Mouse (Mus musculus) heart, adult 11 months (tissue): ENCODE measurements at regions not wholly inside any gene's neighbourhood (a gene's known extent, or its start where the extent isn't known, plus 50 kb on each side); places are given as distances from the start of the nearest gene placed in this dataset.

ENCODE experiments used
- DNase-seq: peaks from one replicate; pipeline ENCODE4 v3.0.0; 2022

DNA sequence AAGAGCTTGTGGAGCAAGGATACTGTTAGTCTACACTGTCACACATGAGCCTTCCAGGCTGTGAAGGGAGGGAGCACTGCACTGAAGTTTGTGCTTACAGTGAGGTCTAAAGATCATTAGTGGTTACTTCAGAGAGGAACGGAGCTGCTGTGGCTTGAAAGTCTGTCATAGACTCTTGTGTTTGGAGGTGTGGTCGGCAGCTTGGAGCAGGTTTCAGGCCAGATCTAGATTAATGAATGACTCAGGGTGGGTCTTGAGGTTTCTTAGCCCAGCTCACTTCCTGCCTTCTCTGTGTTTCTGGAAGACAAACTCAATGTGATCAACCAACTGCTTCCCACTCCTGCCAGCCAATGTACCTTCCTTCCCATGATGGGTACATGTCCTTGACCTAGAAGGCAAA is 242.9 kb upstream of the 1700056E22Rik start:
- DNase-seq, result peak; percentile 68

DNA sequence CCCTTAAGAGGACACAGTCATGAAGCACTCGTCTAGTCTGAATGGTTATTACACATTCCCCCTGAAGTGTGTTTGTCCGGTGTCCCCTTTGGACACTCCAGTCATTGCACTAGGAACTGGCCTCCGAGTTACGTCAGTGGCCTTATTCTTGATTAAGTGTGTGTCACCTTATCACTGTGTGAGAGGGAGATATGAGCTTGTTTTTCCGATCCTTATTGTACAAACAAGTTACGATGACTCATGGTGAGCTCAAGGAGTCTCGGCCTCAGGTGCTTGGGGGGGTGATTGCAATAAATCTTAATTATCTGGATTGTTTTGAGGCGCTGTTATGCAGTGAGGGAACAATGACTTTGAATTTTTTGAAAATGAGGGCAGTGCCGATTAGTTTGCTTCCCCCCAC is 241.8 kb upstream of the 1700056E22Rik start:
- no peak for DNase-seq

DNA sequence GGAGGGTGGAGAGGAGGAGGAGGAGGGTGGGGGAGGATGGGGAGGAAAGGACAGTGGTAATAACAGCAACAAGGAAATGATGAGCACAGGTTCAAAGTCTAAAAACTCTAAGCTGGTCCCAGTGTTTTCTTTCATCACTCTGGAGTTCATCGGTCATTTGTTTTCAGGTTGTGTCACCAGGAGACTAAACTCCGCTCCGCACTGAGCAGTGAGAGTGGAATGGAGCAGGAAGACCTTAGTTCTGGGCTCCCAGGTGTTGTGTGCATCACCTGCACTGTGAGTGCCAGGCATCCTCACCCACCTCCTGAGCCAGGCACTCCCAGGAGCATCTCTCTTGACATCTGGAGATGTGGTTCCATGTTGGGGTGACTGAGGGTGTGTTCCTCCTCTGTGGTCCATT is 241.3 kb upstream of the 1700056E22Rik start:
- peak; percentile 37 for DNase-seq

DNA sequence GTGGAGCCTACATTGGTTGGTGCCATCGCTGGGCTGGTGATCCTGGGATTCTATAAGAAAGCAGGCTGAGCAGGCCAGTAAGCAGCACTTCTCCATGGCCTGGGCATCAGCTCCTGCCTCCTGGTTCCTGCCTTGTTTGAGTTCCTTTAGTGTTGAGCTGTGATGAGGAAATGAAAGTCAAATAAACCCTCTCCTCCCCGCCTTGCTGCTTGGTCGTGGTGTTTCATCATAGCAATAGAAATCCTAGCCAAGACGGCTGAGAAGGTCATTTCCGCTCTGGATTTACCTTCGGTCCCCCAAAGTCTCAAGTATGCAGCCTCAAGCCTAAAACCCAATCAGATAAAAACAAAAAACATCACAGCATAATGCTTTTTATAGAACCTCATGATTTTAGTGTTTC is 240.6 kb upstream of the 1700056E22Rik start:
- no peak for DNase-seq

DNA sequence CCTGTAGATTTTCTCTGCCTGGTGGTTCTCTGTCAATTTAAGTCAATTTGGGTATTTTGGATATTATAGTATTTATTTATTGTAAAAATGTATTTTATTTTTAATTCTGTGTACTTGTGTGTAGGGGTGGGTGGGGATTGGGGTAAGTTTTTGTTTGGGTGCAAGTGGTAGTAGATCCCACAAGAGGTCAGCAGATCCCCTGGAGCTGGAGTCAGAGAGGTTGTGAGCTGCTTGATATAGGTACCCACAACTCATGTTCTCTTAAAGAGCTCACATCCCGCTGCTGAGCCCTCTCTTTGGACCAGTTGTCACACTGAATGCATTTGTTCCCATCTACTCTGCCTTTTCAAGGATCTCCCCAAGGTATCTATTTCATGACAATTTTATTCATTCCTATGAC is 239.6 kb upstream of the 1700056E22Rik start:
- DNase-seq, result peak; percentile 52

DNA sequence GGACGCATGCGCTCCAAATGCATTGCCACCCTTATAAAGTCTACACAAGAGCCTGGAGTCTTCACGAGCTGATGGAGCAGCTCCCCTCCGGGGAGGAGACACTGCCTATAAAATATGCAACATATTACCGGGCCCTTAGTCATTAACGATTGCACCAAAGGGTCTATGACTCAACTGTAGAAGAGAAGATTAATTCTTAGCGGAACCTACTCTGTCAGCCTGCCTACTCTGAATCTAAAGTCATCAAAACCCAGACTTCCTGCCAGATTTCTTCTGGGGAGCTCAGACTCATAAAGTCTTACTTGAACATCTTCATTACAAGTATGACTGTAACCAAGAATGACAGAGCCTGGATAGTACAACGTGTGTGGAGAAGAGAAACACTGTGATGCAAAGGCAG is 237.2 kb upstream of the 1700056E22Rik start:
- DNase-seq, result peak; percentile 68

DNA sequence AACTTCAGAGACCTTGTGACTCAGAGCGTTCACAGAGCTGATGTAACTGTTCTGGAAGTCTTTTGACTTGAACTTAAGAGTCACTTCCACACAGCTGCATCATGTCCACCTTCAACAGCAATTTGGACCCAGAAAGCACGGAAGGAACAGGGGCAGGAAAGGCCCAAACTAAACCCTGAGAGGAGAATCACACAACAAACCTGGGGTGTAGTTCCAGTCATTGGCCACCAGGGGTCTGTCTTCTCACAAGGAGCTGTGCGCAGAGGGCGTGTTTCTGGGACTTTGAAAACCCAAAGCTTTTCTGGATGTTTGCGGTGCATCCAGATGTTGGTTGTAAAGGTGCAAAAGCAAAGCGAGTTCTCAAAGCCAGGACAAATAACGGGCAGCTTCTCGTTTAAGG is 231.9 kb upstream of the 1700056E22Rik start:
- DNase-seq, result peak; percentile 98

DNA sequence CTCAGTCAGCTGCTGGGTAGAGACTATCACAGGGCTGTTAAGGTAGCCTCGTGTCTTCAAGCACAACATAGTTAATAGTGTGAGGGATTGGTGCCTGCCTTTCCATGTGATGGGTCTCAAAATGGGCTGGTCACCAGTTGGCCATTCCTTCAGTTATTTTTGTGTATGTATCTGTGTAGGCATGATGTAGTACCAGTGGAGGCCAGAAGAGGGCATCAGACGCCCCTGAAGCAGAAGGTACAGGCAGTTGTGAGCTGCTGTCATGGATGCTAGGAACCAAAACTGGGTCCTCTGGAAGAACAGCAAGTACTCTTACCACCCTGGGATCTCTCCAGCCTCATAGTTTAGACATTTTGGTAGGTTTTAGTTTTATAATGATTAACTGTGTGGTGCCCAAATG is 228.9 kb upstream of the 1700056E22Rik start:
- peak; percentile 72 for DNase-seq

DNA sequence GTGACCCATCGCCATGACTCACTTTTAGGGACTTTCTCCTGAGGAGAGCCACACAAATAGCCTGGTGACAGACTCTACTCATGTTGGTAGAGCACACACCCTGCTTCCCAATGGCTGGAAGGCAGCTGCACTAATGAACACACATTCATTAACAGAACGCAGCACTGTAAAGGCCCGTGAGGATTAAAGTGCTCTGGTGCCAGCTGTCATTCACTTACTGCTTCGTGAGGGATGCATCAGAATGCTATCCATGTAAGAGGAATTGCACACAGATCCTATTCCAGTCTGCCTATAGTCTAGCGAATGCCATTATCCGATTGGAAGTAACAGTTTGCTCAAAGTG is 227.3 kb upstream of the 1700056E22Rik start:
- peak; percentile 63 for DNase-seq

DNA sequence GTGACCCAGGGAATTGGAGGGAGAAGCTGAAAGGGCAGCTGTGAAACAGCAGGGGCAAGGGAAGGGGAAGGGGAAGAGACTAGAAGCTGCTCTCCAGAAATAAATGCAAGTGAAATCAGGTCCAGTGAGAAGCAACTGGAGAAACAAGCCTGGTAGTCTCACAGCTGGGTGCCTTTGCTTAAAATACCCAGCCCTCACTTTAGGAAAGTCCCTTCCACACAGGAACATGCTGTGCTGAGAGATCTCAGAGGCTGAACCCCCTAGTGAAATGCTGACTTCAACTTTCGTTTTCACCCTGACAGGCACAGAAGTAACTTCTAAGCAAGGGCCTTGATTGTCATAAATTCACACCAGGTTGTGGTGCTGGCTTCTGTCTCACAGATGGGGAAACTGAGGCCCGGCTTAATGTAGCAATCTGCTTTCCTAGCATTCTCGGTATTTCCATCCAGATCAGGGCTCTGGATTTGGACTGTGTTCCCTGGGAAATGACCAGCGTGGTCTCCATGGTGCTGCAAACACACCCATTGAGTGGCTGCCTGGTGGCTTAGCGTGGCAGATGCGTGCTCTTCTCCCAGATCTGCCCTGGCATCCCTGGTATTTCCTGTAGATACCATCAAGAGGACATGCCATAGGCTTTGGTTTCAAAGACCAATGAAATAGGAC is 226.8 kb upstream of the 1700056E22Rik start:
- peak; percentile 96 for DNase-seq

DNA sequence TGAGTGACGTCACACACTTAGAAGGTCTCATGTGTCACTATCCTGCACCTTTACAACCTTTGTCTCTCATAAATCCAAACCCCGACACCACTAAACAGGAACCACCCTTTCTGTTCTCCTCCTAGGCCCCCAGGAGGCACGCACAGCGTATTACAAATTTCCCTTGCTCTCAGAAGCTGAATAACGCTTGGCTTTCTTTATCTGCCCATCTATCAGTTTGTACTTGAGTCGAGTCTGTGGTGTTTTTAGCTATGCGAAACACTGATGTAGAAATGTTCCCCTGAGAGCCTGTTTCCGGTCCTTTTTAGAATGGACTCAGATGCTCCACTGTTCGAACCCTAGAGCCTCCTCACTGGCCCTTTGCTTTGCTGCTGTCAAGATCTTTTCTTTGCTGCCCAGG is 225.8 kb upstream of the 1700056E22Rik start:
- no peak for DNase-seq

DNA sequence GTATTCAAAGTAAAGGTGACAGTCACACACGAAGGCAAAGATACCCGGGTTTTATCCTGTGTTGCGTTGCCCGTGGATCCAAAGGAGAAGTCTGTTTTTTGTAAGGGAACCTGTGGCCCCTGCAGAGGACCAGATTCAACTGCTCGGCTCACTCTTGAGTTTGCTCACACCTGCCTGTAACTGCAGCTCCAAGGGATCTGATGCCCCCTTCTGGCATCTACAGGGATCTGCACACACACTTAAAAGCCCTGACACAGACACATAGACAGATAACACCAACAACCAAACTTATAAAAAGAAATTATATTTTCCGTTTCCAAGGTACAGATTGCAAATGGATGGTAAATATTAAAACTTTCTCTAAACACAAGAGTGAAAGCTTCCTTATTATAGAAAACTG is 223.3 kb upstream of the 1700056E22Rik start:
- no peak for DNase-seq

DNA sequence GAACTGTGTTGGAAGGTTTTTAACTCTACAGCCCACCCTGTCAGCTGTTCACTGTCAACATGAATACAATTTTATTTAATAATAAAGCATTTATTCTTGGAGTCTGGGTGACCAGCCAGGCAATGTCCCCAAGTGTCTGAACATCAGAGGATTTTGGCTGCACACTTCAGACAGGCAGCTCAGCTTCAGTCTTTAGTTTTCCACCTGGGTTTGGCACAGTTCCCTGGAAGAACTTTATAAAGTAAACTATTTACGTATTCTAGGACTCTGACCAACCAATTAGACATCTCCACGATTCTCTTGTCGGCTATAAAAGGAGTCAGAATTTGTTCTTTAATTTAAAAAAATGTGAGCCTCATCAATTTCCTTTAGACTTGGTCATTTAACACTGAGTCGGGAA is 220.8 kb upstream of the 1700056E22Rik start:
- DNase-seq, result no peak

DNA sequence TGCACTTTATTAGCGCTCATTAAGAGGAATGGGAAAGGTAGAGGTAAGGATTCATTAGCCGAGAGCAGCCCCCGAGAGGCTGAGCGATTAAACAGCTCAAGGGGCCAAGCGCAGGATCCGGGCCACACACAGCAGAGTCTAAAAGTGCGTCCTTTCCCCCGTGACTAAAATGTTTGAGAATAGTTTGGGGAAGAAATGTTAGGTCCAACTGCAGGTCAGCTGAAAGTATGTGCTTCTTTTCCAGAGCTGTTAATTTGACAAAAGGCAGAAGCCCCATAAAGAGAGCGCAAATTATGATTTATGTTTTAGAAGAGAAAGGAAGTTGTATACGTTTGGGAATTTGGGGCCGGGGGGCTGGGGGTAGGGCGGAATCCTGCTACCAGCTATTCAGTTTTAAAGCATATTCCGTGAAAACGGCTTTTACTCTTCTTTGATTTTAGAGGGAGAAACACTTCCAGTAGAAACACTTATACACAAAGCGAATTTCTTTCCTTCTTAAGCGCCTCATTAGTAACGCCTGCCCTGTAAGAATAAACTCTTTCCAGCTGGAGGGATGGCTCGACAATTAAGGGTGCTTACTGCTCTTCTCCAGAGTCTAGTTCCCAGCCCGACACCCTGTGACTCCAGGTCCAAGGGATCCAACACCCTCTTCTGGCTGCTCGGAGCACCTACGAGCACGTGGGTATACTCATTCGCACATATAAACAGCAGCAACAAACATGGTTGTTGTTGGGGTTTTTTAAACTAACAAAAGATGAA is 210.8 kb upstream of the 1700056E22Rik start:
- peak; percentile 70 for DNase-seq

DNA sequence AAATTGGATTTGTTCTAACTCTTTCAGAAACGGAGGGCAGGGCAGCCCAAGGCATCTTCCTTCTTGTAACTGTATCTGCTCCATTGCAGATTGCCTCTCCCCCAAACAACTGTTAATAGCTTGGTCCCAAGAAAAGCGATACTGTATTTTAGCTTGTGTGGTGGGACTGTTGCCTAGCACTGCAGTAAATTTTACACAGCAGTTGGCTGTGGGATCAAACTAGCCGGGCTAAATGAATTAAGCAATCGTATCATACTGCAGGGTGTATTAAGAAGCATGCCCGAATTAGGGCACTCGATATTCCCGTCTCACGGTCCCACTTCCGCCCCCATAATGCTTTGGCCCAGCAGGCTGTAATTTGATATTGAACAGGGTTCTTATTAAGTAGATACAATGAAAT is 210.2 kb upstream of the 1700056E22Rik start:
- peak; percentile 81 for DNase-seq

DNA sequence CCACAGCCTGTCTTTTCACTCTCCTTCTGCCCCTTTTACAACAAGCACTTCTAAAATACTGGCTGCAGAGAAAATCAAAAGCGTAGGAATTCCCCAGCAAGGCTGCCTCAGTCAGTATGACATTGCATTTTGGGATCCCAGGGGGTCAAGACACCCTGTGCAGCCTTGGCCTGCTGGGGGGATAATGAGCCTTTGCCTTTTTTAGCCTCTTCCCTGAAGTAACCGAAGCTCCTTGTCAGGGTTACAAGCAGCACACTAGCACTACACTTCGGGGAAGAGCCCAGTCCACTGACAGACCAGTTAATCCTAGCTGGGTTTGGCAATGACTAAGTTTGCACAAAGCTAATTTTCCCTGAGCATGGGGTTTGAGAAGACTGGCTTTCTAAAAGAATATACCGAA is 207.7 kb upstream of the 1700056E22Rik start:
- DNase-seq, result peak; percentile 78

DNA sequence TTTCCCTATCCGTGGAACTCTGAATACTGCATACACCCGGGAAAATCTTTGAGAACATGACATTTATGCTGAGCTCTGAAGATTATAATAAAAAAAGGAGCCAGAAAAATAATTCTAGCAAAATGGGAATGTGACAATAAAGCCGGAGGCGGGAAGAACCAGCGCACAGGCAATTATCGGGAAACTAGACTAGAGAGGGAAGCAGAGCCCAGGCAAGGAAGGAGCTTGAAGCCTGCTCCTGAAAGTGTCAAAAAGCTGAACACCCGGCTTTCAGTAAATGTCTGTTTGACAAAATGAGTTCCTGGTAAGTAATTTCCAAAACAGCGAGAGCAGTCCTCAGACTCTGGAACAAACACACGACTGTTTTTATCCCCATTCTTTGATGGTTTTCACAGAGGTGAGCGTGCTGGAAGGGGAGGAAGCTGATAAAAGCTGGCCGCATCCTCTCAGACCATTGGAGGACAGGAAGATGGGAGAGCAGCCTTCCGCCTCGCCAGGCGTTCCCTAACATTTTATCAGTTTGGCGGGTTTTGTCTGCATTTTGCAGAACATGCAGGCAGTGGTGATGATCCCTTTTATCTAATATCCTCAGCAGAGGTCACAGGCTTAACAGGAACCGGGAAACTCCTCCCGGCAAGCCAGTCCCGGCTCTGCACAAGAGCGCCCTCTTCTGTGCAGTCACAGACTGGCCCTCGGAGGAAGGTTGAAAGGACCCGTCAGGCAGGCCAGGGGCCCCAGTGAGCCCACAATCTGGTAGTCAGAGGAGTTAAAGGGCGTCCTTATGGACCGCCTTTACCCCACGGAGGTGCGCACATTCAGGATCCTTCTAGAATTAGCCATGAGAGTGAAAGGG is 201.3 kb upstream of the 1700056E22Rik start:
- peak; percentile 97 for DNase-seq

DNA sequence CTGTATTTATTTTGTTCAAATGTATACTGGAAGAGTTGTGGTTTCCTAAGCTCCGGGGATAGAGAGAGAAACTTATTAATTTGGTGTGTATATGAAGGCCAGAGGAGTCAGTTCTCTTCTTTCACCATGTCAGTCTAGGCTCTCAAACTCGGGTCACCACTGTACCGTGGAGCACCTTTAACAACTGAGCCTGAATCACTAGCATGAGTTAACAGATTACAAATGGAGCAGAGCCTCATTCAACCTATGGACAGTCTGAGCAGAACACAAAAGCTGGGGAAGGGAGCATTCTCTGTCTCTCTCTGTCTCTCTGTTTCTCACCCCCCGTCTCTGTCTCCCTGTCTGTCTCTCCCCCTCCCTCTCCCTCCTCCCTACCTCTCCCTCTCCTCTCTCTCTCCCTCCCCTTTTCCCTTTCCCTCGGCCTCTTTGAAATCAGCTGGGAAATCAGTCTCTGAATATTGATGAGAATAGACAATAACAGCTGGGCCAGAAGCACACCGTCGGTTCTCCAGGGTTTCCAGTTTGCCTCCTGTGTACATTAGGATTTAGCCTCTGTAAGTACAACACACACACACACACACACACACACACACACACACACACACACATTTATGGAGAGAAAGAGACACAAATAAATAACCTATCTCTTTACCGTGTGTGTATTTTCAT is 200.4 kb upstream of the 1700056E22Rik start:
- peak; percentile 25 for DNase-seq

DNA sequence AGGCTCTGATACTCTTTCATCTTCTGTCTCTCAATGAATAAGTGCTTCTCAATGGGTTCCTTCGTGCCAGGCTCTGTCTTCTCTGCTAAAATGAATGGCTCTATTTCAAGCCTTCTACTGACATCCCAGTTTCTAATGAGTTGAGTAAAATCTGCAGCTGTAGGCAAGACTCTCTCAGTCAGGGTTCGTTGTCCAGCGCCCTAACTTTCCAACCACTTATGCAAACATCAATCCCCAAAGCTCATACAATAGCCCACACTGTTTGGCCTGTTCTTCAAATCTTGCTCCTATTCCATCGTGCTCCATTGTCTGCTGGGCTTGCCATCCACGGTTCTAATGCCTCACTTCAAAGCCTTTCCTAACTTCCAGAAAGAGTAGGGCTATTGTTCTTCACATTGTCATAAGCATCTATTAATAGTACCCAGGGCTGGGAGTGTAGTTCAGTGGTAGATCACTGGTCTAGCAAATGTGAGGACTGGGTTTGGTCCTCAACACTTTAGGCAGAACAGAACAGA is 199.7 kb upstream of the 1700056E22Rik start:
- peak; percentile 60 for DNase-seq

DNA sequence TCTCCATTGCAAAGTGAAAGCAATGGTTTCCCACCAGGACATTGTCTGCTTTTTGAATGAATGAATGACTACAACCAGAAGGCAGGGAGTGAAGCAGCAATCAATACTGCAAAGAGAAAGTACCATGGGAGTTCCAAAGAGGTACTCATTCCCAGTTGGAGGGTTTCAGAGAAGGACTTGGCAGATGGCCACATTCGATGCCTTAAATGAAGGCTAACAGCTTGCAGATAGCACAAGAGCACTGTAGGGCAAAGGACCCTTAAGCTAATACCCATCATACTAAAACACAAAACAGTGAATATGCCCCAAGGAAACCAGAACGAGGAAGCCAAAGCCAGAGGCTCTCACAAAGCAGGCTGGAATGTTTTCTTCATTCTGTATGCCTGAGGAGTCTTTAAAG is 188.2 kb upstream of the 1700056E22Rik start:
- peak; percentile 63 for DNase-seq

DNA sequence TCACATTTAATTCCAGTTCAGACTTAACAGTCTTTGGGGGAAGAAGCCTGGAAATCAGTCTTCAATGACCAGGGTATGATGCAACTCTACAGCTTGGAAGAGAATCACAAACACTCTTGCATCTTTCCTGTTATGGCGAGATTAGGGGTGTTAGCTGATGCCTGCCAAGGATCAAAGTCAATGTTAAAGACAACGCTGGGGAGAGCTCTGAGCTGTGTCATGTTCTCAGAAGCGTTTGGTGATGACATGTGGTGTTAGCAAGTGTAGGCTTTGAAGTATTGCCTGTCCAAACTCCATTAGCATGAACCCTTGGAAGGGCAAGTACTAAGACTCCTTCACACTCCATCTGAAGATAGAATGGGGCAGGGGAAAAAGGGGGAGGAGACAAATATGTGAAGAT is 187.7 kb upstream of the 1700056E22Rik start:
- DNase-seq, result peak; percentile 65

DNA sequence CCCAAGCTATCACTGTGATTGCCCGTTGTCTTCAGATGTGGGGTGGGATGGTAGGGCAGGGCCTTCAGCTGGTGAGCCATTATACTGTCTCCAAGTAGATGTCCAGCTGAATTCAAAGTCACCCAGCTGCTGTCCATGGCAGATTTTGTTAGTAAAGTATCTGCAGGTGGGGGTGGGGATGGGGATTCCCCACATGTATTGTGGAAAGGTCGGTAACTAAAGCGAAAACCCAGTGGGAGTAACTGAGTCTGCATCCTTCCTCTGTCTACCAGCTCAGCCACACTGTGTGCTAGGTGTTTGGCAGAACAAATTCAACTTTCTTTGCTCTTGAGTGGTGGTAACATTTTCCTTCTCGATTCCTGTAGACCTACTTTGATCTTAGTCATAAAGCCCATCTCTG is 163.2 kb upstream of the 1700056E22Rik start:
- DNase-seq, result peak; percentile 33

DNA sequence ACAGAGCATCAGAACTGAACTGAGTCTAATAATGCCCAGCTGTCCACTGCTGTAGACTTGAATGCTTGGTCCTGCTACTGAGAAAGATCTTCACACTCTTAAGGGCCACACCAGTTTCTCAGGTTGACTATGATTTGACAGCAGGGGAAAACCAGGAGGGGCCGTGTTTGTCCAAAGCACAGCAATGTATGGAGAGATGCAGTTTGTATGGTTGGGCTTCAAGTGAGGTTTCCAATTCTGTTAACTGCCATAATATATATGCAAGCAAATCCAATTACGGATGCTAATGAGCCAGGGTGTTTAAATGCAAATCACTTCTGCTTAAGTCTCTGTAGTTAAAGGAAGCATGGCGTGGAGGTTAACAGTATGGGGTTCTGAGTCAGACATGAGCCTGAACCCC is 157.2 kb upstream of the 1700056E22Rik start:
- peak; percentile 71 for DNase-seq
